ENCODE assay signal across 18 mouse cellular contexts in the genomic region with DNA sequence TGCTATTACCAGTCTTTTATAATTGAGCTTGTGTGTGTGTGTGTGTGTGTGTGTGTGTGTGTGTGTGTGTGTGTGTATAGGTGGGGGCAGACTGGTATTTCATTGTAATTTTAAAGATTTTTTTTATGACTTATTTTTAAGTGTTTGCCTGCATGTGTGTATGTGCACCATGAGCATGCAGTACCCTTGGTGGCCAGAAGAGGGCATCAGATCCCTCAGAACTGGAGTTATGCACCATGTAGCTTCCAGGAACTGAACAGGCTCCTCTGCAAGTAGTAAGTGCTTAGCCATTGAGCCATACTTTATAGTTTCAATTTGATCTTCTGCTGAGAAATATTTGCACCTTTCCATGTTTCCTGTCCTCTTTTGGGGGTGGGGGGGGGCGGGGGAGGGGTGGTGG. TPM values are rescaled to one million over a fixed set of nuclear protein-coding genes. Genes with fewer than 3 reads are reported as not detected.
DNase-seq lines count a peak whose midpoint lies in the region; ATAC-seq and TF ChIP-seq lines count a peak whose summit lies in the region.
"Had no signal": no experiment of that assay in that cellular context is flagged by ENCODE, and none has a peak within 500 bp of the region (broad histone marks: within the 10 kb centered on the region; RNA-seq: fewer than 3 reads in every experiment).

No protein-coding gene starts in this region.

- H3K9me3 ChIP-seq in liver, postnatal 0 days (ENCODE audit: low read length): peaks cover 10% of the 10 kb centered on the region
- H3K9me3 ChIP-seq in liver, embryonic 12.5 days (replicated peaks): peaks cover 12% of the 10 kb centered on the region
- H3K9me3 ChIP-seq in E14TG2a.4 (ENCODE audit: low read length): no peaks in the 10 kb centered on the region

- ATAC-seq in liver, postnatal 0 days: no peak
- no peak for ATAC-seq in liver, embryonic 12.5 days
- ATAC-seq in megakaryocyte, adult 5-6 weeks (ENCODE audit: poor library complexity, severe bottlenecking): no peak
- ATAC-seq: activated CD4-positive, CD25-positive, alpha-beta regulatory T cell, adult 4 months had no signal

- H3K4me2 ChIP-seq in liver, postnatal 0 days (ENCODE audit: low read depth, low read length): no peak overlapping the region
- no peak overlapping the region for H3K4me2 ChIP-seq in liver, embryonic 12.5 days
- H3K4me2 ChIP-seq: embryonic facial prominence, embryonic 12.5 days; heart, embryonic 13.5 days; liver, embryonic 15.5 days had no signal

- 50% methylated on average over 1 of the region's 1 CpGs for WGBS in heart, adult 2 months
- 46% methylated on average over 1 of the region's 1 CpGs for WGBS in liver, postnatal 0 days (ENCODE audit: insufficient replicate concordance)
- 53% methylated on average over 1 of the region's 1 CpGs for WGBS in liver, embryonic 12.5 days (ENCODE audit: insufficient replicate concordance)

- H3K9ac ChIP-seq in heart, adult 2 months (ENCODE audit: low read depth, low read length): no peak overlapping the region
- H3K9ac ChIP-seq in liver, postnatal 0 days (replicated peaks): no peak overlapping the region
- no peak overlapping the region for H3K9ac ChIP-seq in liver, embryonic 12.5 days
- H3K9ac ChIP-seq: embryonic facial prominence, embryonic 12.5 days; heart, embryonic 13.5 days; liver, embryonic 15.5 days had no signal

- H3K4me1 ChIP-seq in heart, adult 2 months (ENCODE audit: control insufficient read depth, insufficient read depth, low read length): no peaks in the 10 kb centered on the region
- no peaks in the 10 kb centered on the region for H3K4me1 ChIP-seq in liver, postnatal 0 days (ENCODE audit: insufficient read depth)
- H3K4me1 ChIP-seq in liver, embryonic 12.5 days: no peaks in the 10 kb centered on the region
- peaks cover 17% of the 10 kb centered on the region for H3K4me1 ChIP-seq in E14TG2a.4 (replicated peaks; ENCODE audit: low read depth, low read length)
- no peaks in the 10 kb centered on the region for H3K4me1 ChIP-seq in embryonic fibroblast, embryonic 13.5 days (ENCODE audit: control insufficient read depth, insufficient read depth, low read length)
- H3K4me1 ChIP-seq: embryonic facial prominence, embryonic 12.5 days; heart, embryonic 13.5 days; hindbrain, embryonic 10.5 days; liver, embryonic 15.5 days; megakaryocyte, embryonic 14.5 days had no signal

- no peak for TF ChIP-seq POLR2A in heart, adult 2 months (IDR thresholded peaks at IDR 0.05; ENCODE audit: insufficient read depth, low read depth, low read length)
- TF ChIP-seq POLR2A in embryonic fibroblast, embryonic 13.5 days (IDR thresholded peaks at IDR 0.05; ENCODE audit: low read depth, low read length): no peak

- no peak for TF ChIP-seq EP300 in heart, adult 2 months (IDR thresholded peaks at IDR 0.05; ENCODE audit: insufficient read depth, low read depth, low read length)
- TF ChIP-seq EP300 in liver, postnatal 0 days (IDR thresholded peaks at IDR 0.05; ENCODE audit: low read depth): no peak

- DNase-seq in heart, adult 2 months: no peak
- DNase-seq in heart, postnatal 36 days: no peak
- DNase-seq in liver, postnatal 0 days: no peak
- DNase-seq in cerebellum, postnatal 14 days: no peak
- DNase-seq: cerebellum, postnatal 36 days; kidney, postnatal 25 days; retina, postnatal 1 day had no signal

- no peaks in the 10 kb centered on the region for H3K36me3 ChIP-seq in heart, adult 2 months (ENCODE audit: control insufficient read depth, insufficient read depth, low read length)
- no peaks in the 10 kb centered on the region for H3K36me3 ChIP-seq in liver, postnatal 0 days (replicated peaks; ENCODE audit: insufficient read depth, low read length)
- peaks cover 13% of the 10 kb centered on the region for H3K36me3 ChIP-seq in liver, embryonic 12.5 days
- H3K36me3 ChIP-seq in E14TG2a.4 (ENCODE audit: insufficient read depth, low read length): peaks cover 6% of the 10 kb centered on the region; the same call in 1 of the 2 replicates

- intact Hi-C loops in heart, adult 2 months (cut with DNase I): no loop called here
- intact Hi-C loops in heart, postnatal 36 days (cut with DNase I): no loop called here

- TF ChIP-seq CTCF in heart, adult 2 months (IDR thresholded peaks at IDR 0.05): peak; percentile 38
- peak; percentile 52 for TF ChIP-seq CTCF in liver, postnatal 0 days (IDR thresholded peaks at IDR 0.05; ENCODE audit: low read depth)
- peak; percentile 51 for TF ChIP-seq CTCF in E14TG2a.4 (conservative IDR thresholded peaks at IDR 0.05; ENCODE audit: low read length)
- peak; percentile 22; the same call in 1 of the 2 replicates for TF ChIP-seq CTCF in embryonic fibroblast, embryonic 13.5 days (IDR thresholded peaks at IDR 0.05; ENCODE audit: borderline replicate concordance, insufficient read depth, low read length)

- H3K79me2 ChIP-seq in heart, adult 2 months (replicated peaks; ENCODE audit: control insufficient read depth, insufficient read depth, low read length): no peaks in the 10 kb centered on the region

- no peaks in the 10 kb centered on the region for H3K27me3 ChIP-seq in heart, adult 2 months (ENCODE audit: control insufficient read depth, insufficient read depth, low read length)
- no peaks in the 10 kb centered on the region for H3K27me3 ChIP-seq in liver, postnatal 0 days (ENCODE audit: insufficient read depth, low read length)
- no peaks in the 10 kb centered on the region for H3K27me3 ChIP-seq in liver, embryonic 12.5 days (replicated peaks)
- no peaks in the 10 kb centered on the region for H3K27me3 ChIP-seq in E14TG2a.4 (ENCODE audit: insufficient read depth, low read length)
- H3K27me3 ChIP-seq: embryonic facial prominence, embryonic 12.5 days; heart, embryonic 13.5 days; liver, embryonic 15.5 days had no signal

- no peak overlapping the region for H3K27ac ChIP-seq in heart, adult 2 months
- H3K27ac ChIP-seq in liver, postnatal 0 days (ENCODE audit: low read depth): no peak overlapping the region
- H3K27ac ChIP-seq in liver, embryonic 12.5 days: no peak overlapping the region
- H3K27ac ChIP-seq in embryonic fibroblast, embryonic 13.5 days (ENCODE audit: insufficient read depth, low read length): no peak overlapping the region
- H3K27ac ChIP-seq: embryonic facial prominence, embryonic 12.5 days; heart, embryonic 13.5 days; hindbrain, embryonic 10.5 days; limb, embryonic 10.5 days; liver, embryonic 15.5 days had no signal

- no peak overlapping the region for H3K4me3 ChIP-seq in heart, adult 2 months
- H3K4me3 ChIP-seq in liver, postnatal 0 days (ENCODE audit: low read depth, low read length): no peak overlapping the region
- H3K4me3 ChIP-seq in liver, embryonic 12.5 days: no peak overlapping the region
- no peak overlapping the region for H3K4me3 ChIP-seq in E14TG2a.4 (replicated peaks; ENCODE audit: low read length)
- no peak overlapping the region for H3K4me3 ChIP-seq in embryonic fibroblast, embryonic 13.5 days (ENCODE audit: insufficient read depth, low read length)
- H3K4me3 ChIP-seq: embryonic facial prominence, embryonic 12.5 days; heart, embryonic 13.5 days; hindbrain, embryonic 10.5 days; limb, embryonic 10.5 days; liver, embryonic 15.5 days; megakaryocyte, embryonic 14.5 days had no signal

RNA-seq across cellular contexts. Expression of gene Rnf7, which starts 16.9 kb away (rescaled TPM):
- total RNA-seq in heart, adult 2 months (2021): 10 to 100 TPM; 75.8 to 84.5 TPM
- polyA plus RNA-seq in heart, adult 2 months (2012; rRNA removed): 195 and 197 TPM in 2 replicates
- total RNA-seq in heart, postnatal 36 days (2021): 10 to 100 TPM; 71.1 to 74.7 TPM
- 58.6 and 62.4 TPM in 2 replicates for polyA plus RNA-seq in liver, postnatal 0 days (2015; fragmentation: Nextera tagmentation; extraction: Ambion mirVana)
- 104 and 110 TPM in 2 replicates for polyA plus RNA-seq in liver, embryonic 12.5 days (2016; fragmentation: Nextera tagmentation; extraction: Ambion mirVana)
- polyA plus RNA-seq in embryonic fibroblast, embryonic 13.5 days (2011; ENCODE audit: insufficient read length, low read depth, missing spikeins): 78.6 and 82.4 TPM in 2 replicates
- total RNA-seq in megakaryocyte, adult 5-6 weeks (2015): 88.1 and 98.8 TPM in 2 replicates
- 34.4 and 35.8 TPM in 2 replicates for total RNA-seq in megakaryocyte, adult 5-6 weeks (2017)
